Mouse (Mus musculus) cerebellum, adult 2 months (tissue): Measurements from ENCODE around the gene Adamts17.

ENCODE experiments used
- CTCF ChIP-seq: fragments of 200-500 bp; IDR thresholded peaks from 2 replicates; pipeline ENCODE4 v1.5.1; 2011; ENCODE audit warnings: low read depth, mild to moderate bottlenecking, control low read depth, low read length, moderate library complexity, borderline replicate concordance; ENCODE audit not compliant: insufficient read depth
- POLR2A ChIP-seq: fragments of 200-500 bp; IDR thresholded peaks from 2 replicates; pipeline ENCODE4 v1.6.1; 2011; ENCODE audit warnings: low read length, control low read depth, borderline replicate concordance; ENCODE audit not compliant: insufficient read depth

DNA sequence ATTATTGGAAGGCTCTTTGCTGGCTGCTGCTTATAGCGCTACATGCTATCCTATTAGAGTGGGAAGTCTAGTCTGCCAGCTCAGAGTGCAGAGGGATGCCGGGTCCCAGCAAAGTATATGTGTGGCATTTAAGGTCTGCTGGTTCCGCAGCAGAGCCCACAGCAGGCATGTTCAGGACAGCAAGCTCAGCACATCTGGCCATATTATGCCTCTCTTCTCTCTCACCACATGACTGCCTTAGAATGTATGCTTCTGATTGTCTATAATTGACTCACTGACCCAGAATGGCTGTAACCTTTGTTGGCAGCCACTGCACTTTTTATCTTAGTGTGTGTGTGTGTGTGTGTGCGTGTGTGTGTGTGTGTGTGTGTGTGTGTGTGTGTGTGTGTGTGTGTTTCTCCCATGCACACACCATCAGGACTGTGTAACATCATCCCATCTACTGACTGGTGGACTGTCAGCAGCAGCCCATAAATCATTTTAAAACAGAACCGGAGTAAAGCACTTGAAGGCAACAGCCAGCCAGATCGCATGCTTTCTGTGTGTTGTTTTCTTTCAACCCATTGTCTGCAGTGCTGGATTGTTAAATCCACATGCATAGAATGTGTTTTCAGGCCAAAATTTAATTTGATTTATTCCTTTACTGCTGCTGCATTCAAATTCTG is 127.1 kb downstream of the Adamts17 start:
- TF ChIP-seq POLR2A: no peak
- no peak for TF ChIP-seq CTCF
